Mouse (Mus musculus): ENCODE measurements around the gene Mecom.

- TF ChIP-seq TCF3 (IDR thresholded peaks at IDR 0.05; ENCODE audit: insufficient read length, low read depth) (no peak), POLR2A (IDR thresholded peaks at IDR 0.05; ENCODE audit: insufficient read length, low read depth) (no peak), REST (IDR thresholded peaks at IDR 0.05; ENCODE audit: insufficient read depth, insufficient read length) (no peak), E2F4 (IDR thresholded peaks at IDR 0.05; ENCODE audit: insufficient read depth) (no peak)
These were observed 271.7 kb downstream of the Mecom start for GRCm38 (mm10) chr3:30276099-30276498.
